Mouse (Mus musculus): ENCODE data around the gene Zswim4.

- TF ChIP-seq MAFK (IDR thresholded peaks at IDR 0.05; ENCODE audit: insufficient read depth, low read depth, low read length) (no peak), HCFC1 (IDR thresholded peaks at IDR 0.05; ENCODE audit: borderline replicate concordance, insufficient read depth, low read length) (no peak)
Observed at GRCm38 (mm10) chr8:84208381-84209380, 28.2 kb downstream of the Zswim4 start.

Data from ES-E14 (cell line).